18 mouse cellular contexts compared by ENCODE assay signal in the genomic region with DNA sequence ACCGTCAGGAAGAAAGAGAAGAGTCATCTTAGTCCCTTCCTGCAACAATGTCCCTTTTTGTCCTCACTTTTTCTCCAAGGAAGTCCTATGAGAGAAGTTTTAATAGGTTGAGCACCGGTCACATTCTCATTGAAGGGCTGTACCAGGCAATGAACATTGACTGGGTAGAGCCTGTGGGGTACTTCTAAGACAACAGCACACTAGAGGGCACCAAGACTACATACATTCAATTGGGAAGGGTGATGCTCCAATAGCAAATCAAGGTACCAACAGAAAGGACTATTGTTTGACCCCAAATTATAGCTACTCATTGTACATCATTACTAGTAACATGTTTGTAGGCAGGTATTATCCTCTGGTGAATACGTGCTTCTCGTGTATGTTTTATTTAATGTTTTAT.
DNase-seq lines count a peak whose midpoint lies in the region; ATAC-seq lines count a peak whose summit lies in the region.
"Had no signal": no experiment of that assay in that cellular context is flagged by ENCODE, and none has a peak within 500 bp of the region (broad histone marks: within the 10 kb centered on the region; RNA-seq: fewer than 3 reads in every experiment).

No protein-coding gene starts in this region.

- ATAC-seq in frontal cortex, adult (ENCODE audit: low TSS enrichment), result peak; percentile 84
- no peak for ATAC-seq in neural tube, embryonic 15.5 days (ENCODE audit: low FRiP score)
- ATAC-seq in forebrain, embryonic 16.5 days, result no peak

- H3K9ac ChIP-seq in neural tube, embryonic 15.5 days (replicated peaks), result no peak overlapping the region
- no peak overlapping the region for H3K9ac ChIP-seq in forebrain, embryonic 16.5 days (replicated peaks; ENCODE audit: low read depth, low read length)
- H3K9ac ChIP-seq: embryonic facial prominence, embryonic 12.5 days; forebrain, embryonic 12.5 days; hindbrain, embryonic 13.5 days; limb, embryonic 12.5 days; lung, embryonic 15.5 days had no signal

- H3K4me2 ChIP-seq in neural tube, embryonic 15.5 days, result no peak overlapping the region
- H3K4me2 ChIP-seq in forebrain, embryonic 16.5 days (ENCODE audit: low read length), result no peak overlapping the region
- H3K4me2 ChIP-seq: embryonic facial prominence, embryonic 12.5 days; forebrain, embryonic 12.5 days; hindbrain, embryonic 13.5 days; limb, embryonic 12.5 days; lung, embryonic 15.5 days had no signal

- no peak overlapping the region for H3K27ac ChIP-seq in neural tube, embryonic 15.5 days (replicated peaks)
- no peak overlapping the region for H3K27ac ChIP-seq in forebrain, embryonic 16.5 days (ENCODE audit: low read length)
- H3K27ac ChIP-seq: embryonic facial prominence, embryonic 12.5 days; forebrain, embryonic 12.5 days; hindbrain, embryonic 13.5 days; limb, embryonic 12.5 days; lung, embryonic 15.5 days had no signal

- H3K4me1 ChIP-seq in neural tube, embryonic 15.5 days, result peaks cover 21% of the 10 kb centered on the region
- H3K4me1 ChIP-seq in forebrain, embryonic 16.5 days (replicated peaks; ENCODE audit: control insufficient read depth, insufficient read depth, low read length), result peaks cover 7% of the 10 kb centered on the region
- H3K4me1 ChIP-seq: embryonic facial prominence, embryonic 12.5 days; lung, embryonic 15.5 days; megakaryocyte, embryonic 14.5 days had no signal

- WGBS in neural tube, embryonic 15.5 days, result 91% methylated on average over 4 of the region's 4 CpGs
- WGBS in forebrain, embryonic 16.5 days, result 90% methylated on average over 4 of the region's 4 CpGs

- peaks cover 50% of the 10 kb centered on the region for H3K27me3 ChIP-seq in neural tube, embryonic 15.5 days (replicated peaks)
- H3K27me3 ChIP-seq in forebrain, embryonic 16.5 days (replicated peaks; ENCODE audit: control insufficient read depth, insufficient read depth, low read length), result peaks cover 2% of the 10 kb centered on the region; the same call in 1 of the 2 replicates
- H3K27me3 ChIP-seq: lung, embryonic 15.5 days; megakaryocyte, embryonic 14.5 days had no signal

- no peaks in the 10 kb centered on the region for H3K9me3 ChIP-seq in neural tube, embryonic 15.5 days (replicated peaks)
- no peaks in the 10 kb centered on the region for H3K9me3 ChIP-seq in forebrain, embryonic 16.5 days (ENCODE audit: control insufficient read depth, low read length)
- H3K9me3 ChIP-seq: embryonic facial prominence, embryonic 12.5 days; forebrain, embryonic 12.5 days; hindbrain, embryonic 13.5 days; limb, embryonic 12.5 days; lung, embryonic 15.5 days; megakaryocyte, embryonic 14.5 days had no signal

- no peak overlapping the region for H3K4me3 ChIP-seq in neural tube, embryonic 15.5 days (replicated peaks)
- H3K4me3 ChIP-seq in forebrain, embryonic 16.5 days (replicated peaks; ENCODE audit: low read length), result no peak overlapping the region
- H3K4me3 ChIP-seq: embryonic facial prominence, embryonic 12.5 days; forebrain, embryonic 12.5 days; hindbrain, embryonic 13.5 days; limb, embryonic 12.5 days; lung, embryonic 15.5 days; megakaryocyte, embryonic 14.5 days; myocyte had no signal

- H3K36me3 ChIP-seq in neural tube, embryonic 15.5 days, result no peaks in the 10 kb centered on the region
- no peaks in the 10 kb centered on the region for H3K36me3 ChIP-seq in forebrain, embryonic 16.5 days (ENCODE audit: control insufficient read depth, insufficient read depth)
- H3K36me3 ChIP-seq: embryonic facial prominence, embryonic 12.5 days; forebrain, embryonic 12.5 days; hindbrain, embryonic 13.5 days; limb, embryonic 12.5 days; lung, embryonic 15.5 days had no signal

- no peak for DNase-seq in frontal cortex, postnatal 14 days (ENCODE audit: low spot score in 2 of 2)
- peak; percentile 12 to 15 for DNase-seq in kidney, postnatal 36 days
- DNase-seq in kidney, adult 11 months, result no peak
- DNase-seq in retina, embryonic 14.5 days (ENCODE audit: low spot score), result peak; percentile 35
- no peak for DNase-seq in retina, postnatal 1 day
- DNase-seq: adrenal gland, adult 8-10 months; gastrocnemius, postnatal 10 days; thymus, postnatal 4 days had no signal

Comparison
In these comparisons a context has a peak if more than half of its experiments do, and no peak if none do; other contexts are left out.
1. DNase-seq: peak in kidney, postnatal 36 days (2 of 2) and retina, embryonic 14.5 days (single experiment); none in frontal cortex, postnatal 14 days (0 of 2), kidney, adult 11 months (single experiment) and retina, postnatal 1 day (single experiment).